Mouse (Mus musculus): ENCODE data around the gene Mbd3l2. TPM values are rescaled to one million over a fixed set of nuclear protein-coding genes. Genes with fewer than 3 reads are reported as not detected.
A peak's percentile ranks its signal among the peaks of the same experiment; 100 is the strongest.
"Not testable (repeated sequence)": the region's sequence is repeated elsewhere in the genome, so short reads cannot be mapped to it uniquely, and the experiment has no call there.

The Mbd3l2 gene
- not detected for total RNA-seq (2021)

DNA sequence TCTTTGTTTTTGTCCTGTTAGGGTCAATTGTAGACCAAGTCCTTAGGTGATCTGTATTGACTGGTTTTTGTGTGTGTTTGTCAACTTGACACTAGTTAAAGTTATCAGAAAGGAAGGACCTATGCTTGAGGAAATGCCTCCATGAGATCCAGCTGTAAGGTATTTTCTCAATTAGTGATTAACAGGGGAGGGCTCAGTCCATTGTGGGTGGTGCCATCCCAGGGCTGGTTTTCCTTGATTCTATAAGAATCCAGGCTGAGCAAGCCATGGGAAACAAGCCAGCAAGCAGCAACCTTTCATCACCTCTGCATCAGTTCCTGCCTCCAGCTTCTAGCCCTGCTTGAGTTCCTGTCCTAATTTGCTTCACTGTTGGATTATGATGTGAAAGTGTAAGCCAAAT lies at the start of gene Mbd3l2:
Gene Mbd3l2 (plus strand): TSS at position 301 of the 400 bp plus-strand sequence.
- intact Hi-C loops (cut with DNase I): no loop called here
- DNase-seq (ENCODE audit: low spot score): no peak

DNA sequence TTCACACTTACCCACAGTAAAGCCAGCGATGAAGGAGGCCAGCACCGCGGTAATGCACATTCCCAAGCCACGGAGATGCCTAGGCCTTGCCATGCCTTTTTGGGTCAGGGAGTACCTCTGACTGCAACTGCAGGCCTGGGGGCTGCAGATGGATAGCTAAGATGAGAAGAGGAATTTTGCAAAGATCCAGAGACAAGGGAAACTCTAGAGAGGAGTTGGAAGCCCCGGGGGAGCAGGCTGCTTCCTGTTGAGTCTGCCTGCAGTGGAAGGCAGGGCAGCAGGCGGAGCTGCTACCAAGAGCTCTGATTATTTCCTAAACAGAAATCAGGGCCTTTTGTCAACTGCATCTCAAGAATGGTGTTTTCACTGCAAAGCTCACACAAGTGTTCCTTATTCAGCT lies 44.7 kb upstream of the Mbd3l2 start:
- intact Hi-C loops (cut with DNase I): no loop called here
- peak; percentile 2 for DNase-seq (ENCODE audit: low spot score)

DNA sequence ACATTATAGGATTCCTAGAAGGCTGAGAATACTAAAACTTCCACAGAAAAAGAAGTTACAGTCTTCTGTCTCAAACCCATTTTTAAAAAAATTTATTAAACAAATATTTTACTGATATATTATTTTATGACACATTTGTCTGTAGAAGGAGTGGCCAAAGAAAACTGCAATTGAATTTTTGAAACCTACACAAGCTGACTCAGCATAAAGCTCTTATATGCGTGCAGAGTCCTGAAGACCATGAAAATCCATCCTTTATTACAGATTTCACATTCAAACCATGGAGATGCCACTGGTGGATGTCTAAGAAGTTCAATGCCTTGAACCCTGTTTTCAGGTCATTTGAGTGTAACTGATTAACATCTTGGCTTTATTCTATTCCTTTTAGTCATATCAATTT lies 30.8 kb upstream of the Mbd3l2 start:
- no peak for DNase-seq (ENCODE audit: low spot score)
- intact Hi-C loops (cut with DNase I): no loop called here

DNA sequence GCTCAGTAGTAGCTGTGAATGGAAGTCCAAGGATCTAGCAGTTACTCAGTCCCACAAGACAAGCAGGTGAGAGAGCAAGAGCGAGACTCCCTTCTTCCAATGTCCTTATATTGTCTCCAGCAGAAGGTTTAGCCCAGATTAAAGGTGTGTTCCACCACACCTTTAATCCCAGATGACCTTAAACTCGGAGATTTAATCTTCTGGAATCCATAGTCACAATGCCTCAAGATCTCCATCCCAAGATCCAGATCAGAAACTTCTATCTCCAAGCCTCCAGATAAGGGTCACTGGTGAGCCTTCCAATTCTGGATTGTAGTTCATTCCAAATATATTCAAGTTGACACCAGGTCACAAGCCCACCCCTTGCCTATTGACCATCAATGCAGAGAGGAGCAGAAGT lies 27.6 kb upstream of the Mbd3l2 start, which contains the start of gene Naalad2:
Gene Naalad2 (minus strand): TSS at position 101 of the 400 bp plus-strand sequence.
- DNase-seq (ENCODE audit: low spot score); intact Hi-C loops (cut with DNase I): not testable (repeated sequence)

DNA sequence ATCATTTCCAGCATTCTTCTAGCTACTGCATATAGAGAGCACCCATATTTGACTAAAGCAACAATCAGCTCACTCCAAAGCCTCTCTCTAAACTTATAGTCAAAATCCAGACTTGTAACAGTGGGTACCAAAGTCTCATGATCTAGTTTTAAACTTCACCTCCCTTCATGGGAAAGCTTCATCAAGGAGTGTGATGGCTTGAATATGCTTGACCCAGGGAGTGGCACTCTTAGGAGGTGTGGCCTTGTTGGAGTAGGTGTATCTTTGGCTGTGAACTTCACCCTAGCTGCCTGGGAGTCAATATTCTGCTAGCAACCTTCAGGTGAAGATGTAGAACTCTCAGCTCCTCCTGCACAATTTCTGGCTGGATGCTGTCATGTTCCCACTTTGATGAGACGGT lies 26.3 kb upstream of the Mbd3l2 start, which contains the start of gene Ubtfl1:
Gene Ubtfl1 (plus strand): TSS at position 301 of the 400 bp plus-strand sequence.
- intact Hi-C loops (cut with DNase I): no loop called here
- DNase-seq (ENCODE audit: low spot score): no peak

DNA sequence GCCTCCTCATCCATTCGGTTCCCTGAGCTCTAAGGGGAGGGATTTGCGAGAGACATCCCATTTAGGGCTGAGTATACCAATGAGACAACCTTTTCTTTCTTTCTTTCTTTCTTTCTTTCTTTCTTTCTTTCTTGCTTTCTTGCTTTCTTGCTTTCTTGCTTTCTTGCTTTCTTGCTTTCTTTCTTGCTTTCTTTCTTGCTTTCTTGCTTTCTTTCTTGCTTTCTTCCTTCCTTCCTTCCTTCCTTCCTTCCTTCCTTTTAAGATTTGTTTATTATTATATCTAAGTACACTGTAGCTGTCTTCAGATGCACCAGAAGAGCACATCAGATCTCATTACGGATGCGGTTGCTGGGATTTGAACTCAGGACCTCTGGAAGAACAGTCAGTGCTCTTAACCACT lies 18.1 kb upstream of the Mbd3l2 start:
- DNase-seq (ENCODE audit: low spot score); intact Hi-C loops (cut with DNase I): not testable (repeated sequence)

DNA sequence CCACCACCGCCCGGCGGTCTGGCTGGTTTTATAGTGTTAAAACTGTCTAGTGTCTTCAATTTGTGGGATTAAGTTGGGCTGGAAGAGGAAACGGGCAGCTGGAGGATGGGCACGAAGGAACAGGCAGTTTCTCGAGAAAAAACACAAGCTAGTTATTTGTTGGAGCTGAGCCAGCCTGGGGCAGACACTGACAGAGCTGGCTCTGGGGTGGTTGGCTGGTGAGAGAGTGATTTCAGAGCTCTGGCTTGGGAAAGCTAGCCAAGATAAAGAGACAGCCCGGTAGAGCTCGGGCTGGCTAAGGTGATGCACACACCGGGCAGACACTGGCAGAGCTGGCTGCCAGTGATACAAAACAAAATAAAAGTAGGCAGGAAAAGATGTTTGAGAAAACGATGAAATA lies 1.2 kb downstream of the Mbd3l2 start:
- DNase-seq (ENCODE audit: low spot score): no peak
- intact Hi-C loops (cut with DNase I): no loop called here

DNA sequence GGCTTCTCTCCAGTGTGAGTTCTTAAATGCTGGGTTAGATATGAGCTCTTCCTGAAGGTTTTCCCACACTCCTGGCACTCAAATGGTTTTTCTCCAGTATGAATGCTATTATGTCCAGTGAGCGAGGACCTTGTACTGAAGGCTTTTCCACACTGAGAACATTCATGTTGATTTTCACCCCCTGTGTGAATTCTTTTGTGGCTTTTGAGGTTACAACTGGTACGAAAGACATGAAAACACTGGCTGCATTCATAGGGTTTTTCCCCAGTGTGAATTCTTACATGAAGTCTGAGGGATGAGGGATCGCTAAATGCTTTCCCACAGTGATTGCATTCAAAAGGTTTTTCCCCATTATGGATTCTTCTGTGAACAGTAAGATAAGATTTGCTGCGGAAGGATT lies 26.1 kb downstream of the Mbd3l2 start:
- no peak for DNase-seq (ENCODE audit: low spot score)
- intact Hi-C loops (cut with DNase I): no loop called here

DNA sequence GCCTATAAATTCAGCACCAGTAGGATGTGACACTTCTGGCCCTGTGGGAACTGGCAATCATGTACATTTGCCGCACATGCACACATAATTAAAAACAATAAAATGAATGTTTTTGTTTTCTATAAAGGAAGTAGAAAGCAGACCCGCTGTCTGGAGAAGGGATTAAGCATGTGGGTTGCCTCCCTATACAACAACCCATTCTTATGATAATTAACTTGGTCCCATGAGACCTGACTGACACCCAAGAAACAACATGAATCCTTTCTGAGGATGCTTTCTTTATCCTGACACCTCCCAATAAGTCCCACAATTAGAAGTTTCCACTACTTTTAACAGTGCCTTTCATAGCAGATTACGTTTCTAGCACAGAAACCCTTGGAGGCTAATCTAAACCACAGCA lies 36.9 kb downstream of the Mbd3l2 start:
- intact Hi-C loops (cut with DNase I): no loop called here

DNA sequence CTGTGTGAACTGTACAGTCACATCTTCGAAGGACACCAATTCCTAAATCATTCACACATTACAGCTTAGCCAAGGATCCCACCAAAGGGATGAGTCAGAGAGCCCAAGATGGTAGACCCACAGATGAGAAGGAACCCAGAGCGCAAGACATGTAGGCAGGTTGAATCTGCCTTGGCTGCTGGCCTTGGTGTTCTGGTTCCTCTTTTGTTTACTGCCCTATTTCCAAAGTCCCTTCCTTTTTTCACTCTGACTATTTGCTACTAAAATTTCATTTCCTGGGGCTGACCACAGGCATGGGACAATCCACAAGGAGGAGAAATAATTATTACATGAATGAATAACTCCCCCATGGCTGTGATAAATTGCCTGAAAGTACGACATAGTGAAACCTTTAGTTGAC lies 37.6 kb downstream of the Mbd3l2 start:
- no peak for DNase-seq (ENCODE audit: low spot score)
- intact Hi-C loops (cut with DNase I): no loop called here

More for the DNA sequence above, 36.9 kb downstream of the Mbd3l2 start:
- DNase-seq (ENCODE audit: low spot score): no peak

DNA sequence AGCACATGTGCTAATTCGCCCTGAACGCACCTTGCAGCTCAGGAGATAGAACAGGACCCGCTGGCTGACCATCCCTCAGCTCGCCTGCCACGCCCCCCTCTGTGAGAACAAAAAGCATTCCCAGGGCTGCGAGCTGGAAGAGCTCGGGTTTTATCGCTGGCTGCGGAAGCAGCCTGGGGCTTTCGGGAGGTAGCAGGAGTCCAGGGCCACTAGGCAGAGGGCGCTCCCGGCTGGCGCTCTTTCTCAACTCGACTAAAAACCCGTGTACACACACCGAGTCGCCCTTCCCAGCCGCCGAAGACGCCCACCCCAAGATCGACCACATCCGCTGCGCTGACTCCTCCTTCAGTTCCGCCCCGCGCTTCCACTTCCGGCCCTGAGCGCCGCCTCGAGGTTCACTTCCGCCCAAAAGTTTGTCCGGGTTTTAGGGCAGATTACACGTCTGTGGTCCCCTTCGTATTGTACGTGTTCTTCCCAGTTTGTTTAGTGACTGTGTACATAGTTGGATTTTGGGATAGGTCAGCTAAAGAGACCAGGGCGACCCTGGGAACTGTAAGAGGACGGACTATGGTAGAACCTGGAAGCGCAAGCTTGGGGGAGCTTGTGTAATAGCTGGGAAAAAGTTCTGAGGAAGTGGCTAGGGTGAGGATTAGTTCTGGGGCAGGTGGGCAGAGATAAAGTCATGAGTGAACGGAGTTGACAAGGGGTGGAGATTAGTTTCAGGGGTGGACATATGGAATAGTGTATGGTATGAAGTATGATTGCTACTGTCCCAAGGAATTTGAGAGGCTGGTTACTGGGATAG lies 43.1 kb downstream of the Mbd3l2 start:
- DNase-seq (ENCODE audit: low spot score): peak; percentile 49
- intact Hi-C loops (cut with DNase I): loop anchor here (5.0 kb wide), 1 partner anchor 181 kb away; the partner anchor contains the start of gene Chordc1

DNA sequence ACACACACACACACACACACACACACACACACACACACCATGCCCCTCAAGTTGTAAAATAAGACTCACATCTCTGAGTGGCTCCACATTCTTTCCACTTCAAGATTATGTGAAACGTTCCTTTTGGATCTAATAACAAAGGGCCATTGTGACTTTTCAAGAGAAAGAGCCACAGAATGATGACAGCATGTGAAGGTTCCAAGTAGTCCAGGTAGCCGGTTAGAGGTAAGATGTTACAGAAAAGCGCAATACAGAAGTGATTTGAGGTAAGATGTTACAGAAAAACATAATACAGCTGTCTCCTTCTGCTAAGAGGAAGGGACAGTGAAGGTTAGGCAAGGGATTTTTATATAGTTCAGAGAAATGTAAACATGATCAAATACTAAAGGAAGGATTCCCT lies 47.7 kb downstream of the Mbd3l2 start, which contains the start of the genes Zfp558 and Mbd3l1:
Gene Zfp558 (minus strand): TSS at position 101 of the 400 bp plus-strand sequence.
Gene Mbd3l1 (plus strand): TSS at position 192 of the 400 bp plus-strand sequence.
- no peak for DNase-seq (ENCODE audit: low spot score)
- intact Hi-C loops (cut with DNase I): no loop called here

Small RNAs within 50 kb of the gene (microRNA-seq; reads per million reads assigned to microRNA genes)
- gene Gm22854: not detected

Other genes with a start within 250 kb of the Mbd3l2 start
- 10 to 100 TPM; 50.7 to 63.0 TPM for gene Chordc1, start 138.5 kb upstream of the Mbd3l2 start, total RNA-seq (2021)
- gene Naalad2, start 27.7 kb upstream of the Mbd3l2 start, total RNA-seq (2021): 10 to 100 TPM in 1 of 2 experiments, 1 to 10 TPM in 1; 9.1 to 10.5 TPM
- not detected for gene Ubtfl1, start 26.2 kb upstream of the Mbd3l2 start, total RNA-seq (2021)
- gene Zfp558, start 47.6 kb downstream of the Mbd3l2 start, total RNA-seq (2021): 1 to 10 TPM; 1.4 to 1.5 TPM
- not detected for gene Mbd3l1, start 47.7 kb downstream of the Mbd3l2 start, total RNA-seq (2021)
- gene Muc16, start 243.9 kb downstream of the Mbd3l2 start, total RNA-seq (2021): 1 to 10 TPM; 6.2 to 8.1 TPM